Mouse (Mus musculus): ENCODE results near the gene Abca14.

DNA sequence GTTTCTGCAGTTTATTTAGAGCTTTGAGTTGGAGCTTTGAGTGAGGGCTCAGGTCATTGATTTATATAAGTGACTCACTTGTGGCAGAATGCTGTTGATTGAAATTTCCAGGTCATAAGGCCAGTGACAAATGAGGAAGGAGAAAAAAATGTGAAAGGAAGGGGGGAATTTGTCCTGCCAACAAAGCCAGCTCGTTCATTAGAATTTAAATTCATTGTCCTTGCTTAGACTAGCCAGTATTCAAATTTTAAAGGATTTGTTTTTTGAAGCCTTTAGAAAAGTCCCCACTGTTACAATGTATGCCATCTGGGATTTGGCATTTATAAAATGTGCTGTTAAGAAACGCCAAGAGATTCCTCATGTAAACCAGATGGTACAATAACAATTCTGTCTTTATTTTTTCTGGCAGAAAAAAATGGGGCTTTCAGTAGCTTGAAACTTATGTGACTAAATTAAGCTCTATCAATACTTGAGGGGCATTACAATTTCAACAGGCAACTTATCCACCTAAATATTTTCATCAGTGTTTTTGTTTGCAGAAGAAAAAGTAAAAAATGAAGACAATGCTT, 46.8 kb upstream of the Abca14 start:
- no peak for TF ChIP-seq USF1 (IDR thresholded peaks at IDR 0.05; ENCODE audit: low read depth, low read length)
- no peak for TF ChIP-seq POLR2A (IDR thresholded peaks at IDR 0.05; ENCODE audit: low read depth, low read length)
- no peak for TF ChIP-seq KAT2A (IDR thresholded peaks at IDR 0.05; ENCODE audit: insufficient replicate concordance, low read length)
- TF ChIP-seq JUND (conservative IDR thresholded peaks at IDR 0.05; ENCODE audit: low read depth, low read length) = no peak

Data from CH12.LX (cell line).